Mouse (Mus musculus): ENCODE measurements around the gene Prkaa2.

- TF ChIP-seq POLR2A (IDR thresholded peaks at IDR 0.05; ENCODE audit: control insufficient read depth, extremely low read depth, insufficient read depth, low read length, poor library complexity): no peak
- no peak for TF ChIP-seq CTCF (IDR thresholded peaks at IDR 0.05; ENCODE audit: borderline replicate concordance, control insufficient read depth, extremely low read depth, insufficient read depth, low read length, poor library complexity)
Observed at GRCm38 (mm10) chr4:105159531-105159870, 49.8 kb upstream of the Prkaa2 start.

Measured in thymus, adult 2 months (tissue).